Mouse (Mus musculus) lung, adult 2 months (tissue): ENCODE results near the gene Spata31d1a.

ENCODE experiments used
- CTCF ChIP-seq: fragments of 200-500 bp; IDR thresholded peaks from 2 replicates; pipeline ENCODE4 v1.5.1; 2011; ENCODE audit warnings: mild to moderate bottlenecking, low read length, control low read depth; ENCODE audit not compliant: insufficient read depth
- POLR2A ChIP-seq: fragments of 200-500 bp; IDR thresholded peaks from 2 replicates; pipeline ENCODE4 v1.6.1; 2011; ENCODE audit warnings: low read depth, mild to moderate bottlenecking, control low read depth, low read length, borderline replicate concordance; ENCODE audit errors: extremely low read depth

- no peak for TF ChIP-seq POLR2A
- TF ChIP-seq CTCF = no peak
These were observed 23.8 kb upstream of the Spata31d1a start for GRCm38 (mm10) chr13:59733936-59734335.
